In genomic region chr5:114550886-114551492, GRCm38 (mm10) we compare ENCODE assay signal across 12 mouse cellular contexts. TPM values are rescaled to one million over a fixed set of nuclear protein-coding genes. Genes with fewer than 3 reads are reported as not detected.
DNase-seq lines count a peak whose midpoint lies in the region; ATAC-seq and TF ChIP-seq lines count a peak whose summit lies in the region.
"Had no signal": no experiment of that assay in that cellular context is flagged by ENCODE, and none has a peak within 500 bp of the region (broad histone marks: within the 10 kb centered on the region; RNA-seq: fewer than 3 reads in every experiment).

No protein-coding gene starts in this region.

- TF ChIP-seq CTCF in lung, embryonic 14.5 days (IDR thresholded peaks at IDR 0.05; ENCODE audit: low read depth) = no peak

- no peaks in the 10 kb centered on the region for H3K36me3 ChIP-seq in lung, embryonic 14.5 days (ENCODE audit: insufficient read depth)
- no peaks in the 10 kb centered on the region for H3K36me3 ChIP-seq in midbrain, embryonic 10.5 days
- H3K36me3 ChIP-seq in stomach, embryonic 16.5 days (ENCODE audit: control insufficient read depth, insufficient read depth, low read length) = no peaks in the 10 kb centered on the region
- H3K36me3 ChIP-seq: heart, embryonic 15.5 days had no signal

- H3K9me3 ChIP-seq in lung, embryonic 14.5 days (ENCODE audit: low read depth, low read length) = no peaks in the 10 kb centered on the region; the same call in 1 of the 2 replicates
- H3K9me3 ChIP-seq in midbrain, embryonic 10.5 days (replicated peaks) = peaks cover 14% of the 10 kb centered on the region
- peaks cover 3% of the 10 kb centered on the region for H3K9me3 ChIP-seq in stomach, embryonic 16.5 days (replicated peaks; ENCODE audit: control insufficient read depth, low read length)

- DNase-seq in embryo, embryonic 10.5 days (ENCODE audit: low spot score) = peak; percentile 51
- DNase-seq in embryo, embryonic 9.5 days (ENCODE audit: extremely low spot score) = no peak
- DNase-seq in lung, embryonic 14.5 days = peak; percentile 49
- DNase-seq in lung, postnatal 25 days (ENCODE audit: low spot score) = no peak
- no peak for DNase-seq in midbrain, embryonic 10.5 days (ENCODE audit: low spot score)
- no peak for DNase-seq in left cerebral cortex, postnatal 14 days (ENCODE audit: low spot score in 2 of 2)
- DNase-seq: cerebellum, postnatal 25 days; liver had no signal

- no peak; the same call in 1 of the 2 replicates for ATAC-seq in lung, embryonic 14.5 days (ENCODE audit: insufficient read depth)
- ATAC-seq in stomach, embryonic 16.5 days (ENCODE audit: insufficient read depth, low FRiP score) = peak; percentile 27
- no peak for ATAC-seq in erythroblast, adult 5-6 weeks (replicated peaks; ENCODE audit: low FRiP score, poor library complexity, severe bottlenecking)

- intact Hi-C loops in left cerebral cortex, postnatal 14 days (cut with DNase I) = no loop called here

- no peak overlapping the region for H3K4me2 ChIP-seq in lung, embryonic 14.5 days
- H3K4me2 ChIP-seq in stomach, embryonic 16.5 days (ENCODE audit: low read depth, low read length) = no peak overlapping the region
- H3K4me2 ChIP-seq: heart, embryonic 15.5 days had no signal

- peaks cover 9% of the 10 kb centered on the region; the same call in 1 of the 2 replicates for H3K4me1 ChIP-seq in lung, embryonic 14.5 days (ENCODE audit: insufficient read depth)
- peaks cover 40% of the 10 kb centered on the region for H3K4me1 ChIP-seq in midbrain, embryonic 10.5 days
- H3K4me1 ChIP-seq in stomach, embryonic 16.5 days (ENCODE audit: control insufficient read depth, insufficient read depth, low read length) = peaks cover 20% of the 10 kb centered on the region

- 11% methylated on average over 6 of the region's 6 CpGs for WGBS in lung, embryonic 14.5 days
- WGBS in midbrain, embryonic 10.5 days = 16% methylated on average over 6 of the region's 6 CpGs
- 12% methylated on average over 6 of the region's 6 CpGs for WGBS in stomach, embryonic 16.5 days

- H3K27ac ChIP-seq in lung, embryonic 14.5 days (ENCODE audit: low read depth) = peak overlapping the region; percentile 46; the same call in 1 of the 2 replicates
- peak overlapping the region; percentile 80 for H3K27ac ChIP-seq in midbrain, embryonic 10.5 days (replicated peaks)
- H3K27ac ChIP-seq in stomach, embryonic 16.5 days (ENCODE audit: low read length) = 0 out of 2 replicates have a peak overlapping the region, but pooled peaks have one; percentile 50
- H3K27ac ChIP-seq: heart, embryonic 15.5 days; macrophage had no signal

- no peak overlapping the region; the same call in 1 of the 2 replicates for H3K9ac ChIP-seq in lung, embryonic 14.5 days
- H3K9ac ChIP-seq in stomach, embryonic 16.5 days (ENCODE audit: low read length) = peak overlapping the region; percentile 20; the same call in 1 of the 2 replicates
- H3K9ac ChIP-seq: heart, embryonic 15.5 days had no signal

- no peak overlapping the region for H3K4me3 ChIP-seq in lung, embryonic 14.5 days (ENCODE audit: low read depth, low read length)
- no peak overlapping the region for H3K4me3 ChIP-seq in midbrain, embryonic 10.5 days
- H3K4me3 ChIP-seq in stomach, embryonic 16.5 days (replicated peaks; ENCODE audit: low read length) = no peak overlapping the region
- H3K4me3 ChIP-seq: heart, embryonic 15.5 days had no signal

- no peaks in the 10 kb centered on the region for H3K27me3 ChIP-seq in lung, embryonic 14.5 days (ENCODE audit: insufficient read depth, low read length)
- no peaks in the 10 kb centered on the region for H3K27me3 ChIP-seq in midbrain, embryonic 10.5 days (ENCODE audit: low read depth, poor library complexity, severe bottlenecking)
- H3K27me3 ChIP-seq in stomach, embryonic 16.5 days (ENCODE audit: control insufficient read depth, insufficient read depth, low read length) = no peaks in the 10 kb centered on the region
- H3K27me3 ChIP-seq: heart, embryonic 15.5 days had no signal

RNA-seq across cellular contexts. Expression of gene Fam222a, which starts 16.8 kb away (rescaled TPM):
- polyA plus RNA-seq in lung, embryonic 14.5 days (2014; fragmentation: Nextera tagmentation; extraction: Ambion mirVana) = 2.3 and 2.5 TPM in 2 replicates
- 4.0 and 5.1 TPM in 2 replicates for polyA plus RNA-seq in midbrain, embryonic 10.5 days (2016; fragmentation: Nextera tagmentation; extraction: Ambion mirVana)
- polyA plus RNA-seq in stomach, embryonic 16.5 days (2015; fragmentation: Nextera tagmentation; extraction: Ambion mirVana) = 1.4 and 1.6 TPM in 2 replicates
- total RNA-seq in left cerebral cortex, postnatal 14 days (2021) = 1 to 10 TPM; 8.1 to 9.0 TPM
- total RNA-seq in erythroblast, adult 5-6 weeks (2015; ENCODE audit: low replicate concordance) = 1.2 TPM in 1 of 2 replicates, not detected in the other
- not detected in 2 replicates for total RNA-seq in erythroblast, adult 5-6 weeks (2017; ENCODE audit: low replicate concordance)

Comparison
In these comparisons a context has a peak if more than half of its experiments do, and no peak if none do; other contexts are left out.
1. DNase-seq: peak in embryo, embryonic 10.5 days (single experiment) and lung, embryonic 14.5 days (single experiment); none in embryo, embryonic 9.5 days (single experiment), lung, postnatal 25 days (single experiment), midbrain, embryonic 10.5 days (single experiment) and left cerebral cortex, postnatal 14 days (0 of 2).
2. Peak in every context shown above with its lines, with median percentiles within 50 percentile points of each other: H3K27ac ChIP-seq.